Mouse (Mus musculus) Muller cell, postnatal 12 days (primary cell): ENCODE measurements at regions not wholly inside any gene's neighbourhood (a gene's known extent, or its start where the extent isn't known, plus 50 kb on each side); places are given as distances from the start of the nearest gene placed in this dataset.

ENCODE experiments used
- DNase-seq: peaks from one replicate; pipeline ENCODE4 v3.0.0-alpha.2; 2015; ENCODE audit errors: inconsistent ontology term

DNA sequence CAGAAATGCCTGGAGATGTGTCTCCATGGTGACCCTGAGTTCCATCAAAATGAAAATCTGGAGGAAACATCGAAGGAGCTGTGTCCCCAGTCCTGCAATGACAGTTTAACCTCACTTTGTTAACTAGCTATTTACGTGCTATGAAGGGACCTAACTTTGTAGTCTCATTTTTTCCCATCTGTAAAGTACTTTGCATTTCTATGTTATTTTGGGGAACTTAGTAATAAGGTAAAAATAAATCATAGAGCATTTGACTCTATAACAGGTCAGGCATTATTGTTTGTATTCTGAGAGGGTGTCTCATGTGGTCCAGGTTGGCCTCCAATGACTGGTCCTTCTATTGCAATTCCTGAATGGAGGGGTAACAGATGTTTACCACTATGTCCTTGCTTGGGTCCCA, 513.6 kb upstream of the Adgrl2 start:
- DNase-seq: no peak

DNA sequence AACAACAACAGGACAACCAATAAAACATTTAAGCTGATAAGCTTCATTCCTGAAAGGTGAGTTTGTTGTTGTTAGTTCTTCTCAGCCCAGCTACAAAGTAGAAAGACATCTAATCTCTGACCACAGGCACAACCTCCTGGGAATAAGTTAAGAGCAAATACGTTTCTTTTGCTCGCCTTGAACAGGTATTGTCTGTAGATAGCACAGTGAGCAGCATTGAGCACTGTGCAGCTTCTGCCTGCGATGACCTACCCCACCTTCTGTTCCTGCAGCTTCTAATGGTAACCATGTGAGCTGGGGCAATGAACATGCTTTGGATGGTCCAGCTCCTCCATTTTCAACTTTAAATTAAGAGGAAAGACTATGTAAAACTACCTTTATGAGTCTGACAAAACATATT, 509.8 kb upstream of the Adgrl2 start:
- DNase-seq: no peak

DNA sequence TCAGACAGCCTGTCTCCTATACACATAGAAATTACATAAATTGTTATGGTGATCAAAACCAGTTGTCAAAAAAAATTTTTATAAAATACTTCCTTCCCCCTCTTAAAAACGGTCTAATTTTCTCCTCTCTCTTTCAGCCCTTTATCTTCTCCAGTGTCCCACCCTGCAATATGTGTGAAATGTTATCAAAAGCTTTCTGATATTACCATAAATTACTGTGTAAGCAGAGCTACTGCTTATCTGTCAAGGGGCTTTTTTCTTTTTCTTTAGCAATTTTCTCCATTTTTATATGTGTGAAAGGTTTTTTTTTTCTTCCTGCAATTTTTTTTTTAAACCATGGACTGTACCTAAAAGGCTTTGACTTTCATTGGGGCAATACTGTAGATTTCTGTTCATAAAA, 508.4 kb upstream of the Adgrl2 start:
- no peak for DNase-seq

DNA sequence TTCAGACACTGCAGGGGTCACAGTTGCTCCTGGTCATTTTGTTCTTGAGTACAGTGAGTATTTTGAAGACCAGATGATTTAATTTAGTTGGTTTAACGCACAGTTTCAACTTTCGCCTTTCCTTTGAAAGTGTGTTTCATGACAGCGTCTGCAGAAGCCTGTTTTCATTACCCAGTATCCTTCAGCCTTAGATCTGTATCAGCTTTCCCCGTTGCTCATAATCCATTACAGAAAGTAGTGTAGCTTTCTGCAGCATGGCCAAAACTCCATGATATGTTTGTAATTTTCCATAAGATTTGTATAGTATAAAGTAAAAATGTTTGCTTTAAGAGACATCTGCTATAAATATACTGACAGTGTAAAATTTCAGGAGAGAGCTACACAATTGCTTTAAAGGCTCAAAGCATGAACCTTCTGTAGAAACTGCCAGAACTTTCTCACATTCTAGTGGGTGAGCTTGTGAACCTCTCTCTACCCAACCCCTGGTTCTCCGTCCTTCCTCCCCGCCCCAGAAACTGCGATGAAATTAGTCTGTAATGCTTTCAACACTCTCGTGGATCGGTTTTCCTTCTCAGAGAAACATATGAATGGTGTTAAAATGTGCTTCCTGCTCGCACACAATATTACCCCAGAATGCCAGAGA, 506.6 kb upstream of the Adgrl2 start:
- DNase-seq: no peak

DNA sequence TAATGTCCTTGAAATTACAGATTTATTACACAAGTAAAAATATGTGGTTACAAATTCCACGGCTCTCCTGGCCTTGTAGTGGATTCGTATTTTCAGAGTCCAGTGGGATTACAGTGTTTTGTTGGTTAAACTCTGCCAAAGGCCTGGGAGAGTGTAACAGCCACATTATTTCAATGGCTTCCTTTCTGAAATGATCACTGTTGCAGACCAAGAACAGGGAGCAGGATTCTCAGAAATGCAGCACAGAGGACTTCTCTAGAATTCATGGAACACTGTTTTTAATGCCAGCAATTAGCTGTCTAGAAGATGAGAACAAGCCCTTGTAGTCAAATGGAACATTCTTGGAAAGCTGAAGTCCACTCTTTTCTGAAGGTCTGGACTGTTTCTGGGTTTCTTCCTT, 505.8 kb upstream of the Adgrl2 start:
- no peak for DNase-seq

- DNase-seq: no peak
These were observed 497.8 kb upstream of the Adgrl2 start for GRCm38 (mm10) chr3:149488147-149488546.

GRCm38 (mm10) chr3:149485406-149485805, 495.1 kb upstream of the Adgrl2 start:
- DNase-seq: no peak

GRCm38 (mm10) chr3:149484319-149484718, 494.0 kb upstream of the Adgrl2 start:
- no peak for DNase-seq

DNA sequence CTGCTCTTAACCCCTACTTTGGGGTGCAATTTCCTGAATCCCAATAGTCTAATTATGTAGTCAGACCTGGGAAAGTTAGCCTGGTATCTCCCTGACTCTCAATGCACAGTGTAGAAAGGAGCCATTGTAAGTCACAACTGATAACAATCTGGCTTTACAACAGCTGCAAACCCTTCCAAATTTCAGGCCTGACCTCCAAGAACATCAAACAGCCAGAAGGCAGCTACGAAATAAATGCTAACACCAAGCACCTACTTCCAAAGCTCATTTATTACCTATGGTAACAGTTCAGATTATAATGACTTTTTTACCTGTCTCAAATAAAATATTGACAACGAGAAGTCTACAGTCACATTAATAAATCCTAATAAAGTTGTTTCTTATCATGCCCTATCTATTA, 485.8 kb upstream of the Adgrl2 start:
- DNase-seq: no peak

DNA sequence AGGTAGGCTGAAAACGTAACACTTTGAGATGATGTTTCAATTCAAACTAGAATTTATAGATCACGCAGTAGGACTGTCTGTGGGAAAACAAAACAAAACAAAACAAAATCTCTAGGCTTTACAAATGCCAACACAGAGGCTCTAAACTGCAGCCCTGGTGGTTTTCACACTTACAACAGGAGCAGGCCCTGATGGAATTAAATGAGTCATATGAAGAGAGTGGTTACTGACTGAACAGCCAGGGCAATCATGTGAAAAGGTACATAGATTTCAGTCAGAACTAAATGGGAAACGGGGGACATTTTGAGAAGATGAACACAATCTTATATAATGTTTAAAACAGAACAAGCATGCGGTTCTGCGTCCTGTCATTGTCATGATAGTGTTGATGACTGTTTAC, 476.6 kb upstream of the Adgrl2 start:
- DNase-seq: no peak

GRCm38 (mm10) chr3:149464603-149465002, 474.2 kb upstream of the Adgrl2 start:
- no peak for DNase-seq

GRCm38 (mm10) chr3:149462121-149462541, 471.8 kb upstream of the Adgrl2 start:
- no peak for DNase-seq

- no peak for DNase-seq
These were observed 471.3 kb upstream of the Adgrl2 start for GRCm38 (mm10) chr3:149461613-149462012.

DNA sequence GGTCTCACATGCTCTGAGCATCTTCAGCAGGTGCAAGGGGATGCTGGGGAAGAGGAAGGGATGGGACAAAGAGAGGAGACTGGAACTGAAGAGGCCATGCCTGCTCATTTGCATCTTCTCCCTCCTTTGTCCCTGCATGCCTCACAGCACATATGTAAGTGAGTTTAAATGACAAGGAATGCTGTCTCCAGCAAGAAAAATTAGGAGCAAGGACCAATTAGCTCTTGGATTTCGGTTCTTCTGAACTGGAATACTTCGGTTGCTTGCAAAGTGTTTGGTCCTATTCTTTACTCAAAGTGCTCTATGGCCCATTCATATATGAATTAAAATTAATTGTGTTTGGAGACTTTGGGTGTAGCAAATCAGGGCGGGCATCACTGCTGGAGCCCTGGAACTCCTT, 459.0 kb upstream of the Adgrl2 start:
- no peak for DNase-seq

- DNase-seq: no peak
These were observed 455.7 kb upstream of the Adgrl2 start for GRCm38 (mm10) chr3:149445991-149446564.

- DNase-seq: peak; percentile 65
These were observed 454.7 kb upstream of the Adgrl2 start for GRCm38 (mm10) chr3:149444854-149445577.

- DNase-seq: no peak
These were observed 454.0 kb upstream of the Adgrl2 start for GRCm38 (mm10) chr3:149444377-149444776.

- DNase-seq: no peak
These were observed 450.9 kb upstream of the Adgrl2 start for GRCm38 (mm10) chr3:149441227-149441626.

DNA sequence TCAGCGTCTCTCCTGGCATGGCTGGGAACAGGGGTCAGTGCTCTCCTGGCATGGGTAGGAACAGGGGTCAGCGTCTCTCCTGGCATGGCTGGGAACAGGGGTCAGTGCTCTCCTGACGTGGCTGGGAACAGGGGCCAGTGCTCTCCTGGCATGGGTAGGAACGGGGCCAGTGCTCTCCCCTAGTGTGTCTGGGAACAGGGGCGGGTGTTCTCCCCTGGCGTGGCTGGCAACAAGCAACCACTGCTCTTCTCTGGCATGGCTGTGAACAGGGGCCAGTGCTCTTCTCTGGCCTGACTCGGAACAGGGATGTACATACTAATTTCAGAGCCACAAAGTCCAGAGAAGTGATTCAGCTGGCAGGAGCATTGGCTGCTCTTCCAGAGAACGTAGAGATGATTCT, 447.4 kb upstream of the Adgrl2 start:
- DNase-seq: no peak

GRCm38 (mm10) chr3:149436944-149437343, 446.6 kb upstream of the Adgrl2 start:
- no peak for DNase-seq

DNA sequence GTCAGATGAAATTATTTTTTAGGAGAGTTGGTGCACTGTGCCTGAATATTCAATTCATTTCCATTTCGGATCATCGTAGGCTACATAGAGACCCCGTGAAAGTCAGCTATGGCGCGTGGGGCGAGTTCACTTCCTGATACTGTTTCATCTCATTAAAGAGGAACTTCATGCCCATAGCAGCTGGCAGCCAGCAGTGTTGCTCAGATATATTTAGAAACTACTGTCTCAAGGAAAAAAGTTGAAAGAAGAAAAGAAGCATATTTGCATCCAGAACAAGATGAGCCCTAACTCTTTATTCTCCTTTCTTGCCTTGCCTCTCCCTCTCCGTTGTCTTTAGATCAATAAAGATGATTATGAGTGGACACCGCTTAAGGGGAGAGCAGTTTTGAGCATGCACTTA, 446.1 kb upstream of the Adgrl2 start:
- no peak for DNase-seq

DNA sequence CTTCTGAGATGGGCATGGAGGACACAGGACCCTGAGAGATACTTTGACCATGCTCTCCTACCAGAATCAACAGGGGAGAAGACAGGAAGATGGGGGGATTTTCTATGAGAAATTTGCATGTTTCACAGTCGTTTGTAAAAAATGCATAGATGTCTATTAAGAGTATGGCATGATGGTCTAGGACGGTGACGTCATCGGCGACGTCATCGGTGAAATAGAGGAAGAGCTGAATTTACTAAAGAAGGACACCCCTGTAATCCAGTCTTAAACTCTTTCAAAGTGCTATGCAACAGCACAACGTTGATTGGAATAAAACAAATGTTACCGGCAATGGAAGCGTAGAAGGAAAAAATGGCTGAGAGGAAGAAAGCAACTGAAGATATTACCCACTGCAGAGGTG, 441.4 kb upstream of the Adgrl2 start:
- DNase-seq: no peak

- no peak for DNase-seq
These were observed 435.8 kb upstream of the Adgrl2 start for GRCm38 (mm10) chr3:149426023-149426759.
